Mouse (Mus musculus) cerebellum, postnatal 4 days (tissue): ENCODE measurements around the gene Spdef.

ENCODE experiments used
- DNase-seq, 2 experiments: peaks; one replicate each; pipeline ENCODE4 v3.0.0; 2022; ENCODE audit warnings: low spot score in 2 of 2, mixed read lengths in 1 of 2

The Spdef gene

GRCm38 (mm10) chr17:27725412-27725811 is 3.3 kb downstream of the Spdef start:
- DNase-seq, result no peak

DNA sequence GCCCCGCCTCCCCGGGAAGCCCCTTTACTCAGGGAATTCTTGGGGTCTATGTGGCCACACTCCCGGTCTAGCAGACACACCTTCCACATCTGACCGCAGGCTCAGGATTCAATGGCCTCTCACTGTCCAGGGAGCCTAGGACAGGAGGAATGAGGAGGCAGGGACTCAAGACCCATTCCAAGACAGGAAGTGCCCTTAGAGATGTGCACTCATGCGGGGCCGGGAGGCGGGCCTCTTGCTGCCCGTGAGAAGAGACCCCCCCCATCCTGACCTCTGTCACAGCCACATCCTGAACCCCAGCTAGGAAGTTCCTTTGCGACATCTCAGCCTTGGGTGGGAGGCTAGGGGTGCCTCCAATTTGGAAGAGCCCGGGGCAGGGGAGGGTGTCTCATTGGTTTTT is 3.7 kb downstream of the Spdef start:
- DNase-seq, result no peak

DNA sequence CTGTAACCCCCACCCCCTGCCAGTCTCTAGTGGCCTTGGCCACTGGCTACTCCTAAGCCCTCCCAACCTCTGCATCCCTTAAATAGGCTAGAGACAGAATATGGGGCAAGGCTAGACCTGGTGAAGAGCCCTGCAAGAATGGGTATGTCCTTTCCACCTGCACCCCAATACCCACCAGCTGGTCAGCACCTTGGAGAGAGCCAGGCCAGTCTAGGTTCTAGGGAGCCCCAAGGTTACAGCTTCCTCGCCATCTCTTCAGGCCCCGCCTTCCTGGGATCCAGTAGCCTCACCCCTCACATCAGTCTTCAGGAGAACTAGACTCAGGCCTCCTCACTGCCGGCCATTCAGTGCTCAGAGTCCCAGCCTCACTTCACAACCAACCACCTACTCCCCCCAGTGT is 4.4 kb downstream of the Spdef start:
- DNase-seq, result no peak

GRCm38 (mm10) chr17:27721125-27721664 is 7.6 kb downstream of the Spdef start:
- peak in 1 of 2 experiments; percentile 72 for DNase-seq

GRCm38 (mm10) chr17:27720326-27720725 is 8.4 kb downstream of the Spdef start:
- DNase-seq, result no peak

- no peak for DNase-seq
These were observed 9.1 kb downstream of the Spdef start for GRCm38 (mm10) chr17:27719663-27720062.

DNA sequence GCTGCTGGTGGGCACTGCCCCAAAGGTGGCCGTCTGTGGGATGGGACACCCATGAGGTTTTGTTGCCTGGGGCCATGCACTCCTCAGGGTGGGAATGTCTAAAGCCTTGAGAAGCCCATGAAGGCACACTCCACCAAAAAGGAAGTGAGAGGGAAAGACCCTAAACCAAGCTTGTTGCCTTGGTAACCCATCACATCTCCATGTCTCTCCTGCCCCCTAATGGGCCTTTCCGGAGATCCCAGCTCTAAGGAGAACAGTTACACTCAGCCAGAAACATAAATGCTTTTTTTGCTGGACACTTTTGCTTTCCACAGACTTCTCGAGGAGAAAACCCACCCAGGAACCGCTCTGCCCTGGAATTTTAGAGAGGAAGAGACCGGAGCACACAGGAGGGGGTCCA is 10.5 kb downstream of the Spdef start:
- peak in 1 of 2 experiments; percentile 62 for DNase-seq

GRCm38 (mm10) chr17:27716804-27717203 is 12.0 kb downstream of the Spdef start:
- DNase-seq, result no peak

DNA sequence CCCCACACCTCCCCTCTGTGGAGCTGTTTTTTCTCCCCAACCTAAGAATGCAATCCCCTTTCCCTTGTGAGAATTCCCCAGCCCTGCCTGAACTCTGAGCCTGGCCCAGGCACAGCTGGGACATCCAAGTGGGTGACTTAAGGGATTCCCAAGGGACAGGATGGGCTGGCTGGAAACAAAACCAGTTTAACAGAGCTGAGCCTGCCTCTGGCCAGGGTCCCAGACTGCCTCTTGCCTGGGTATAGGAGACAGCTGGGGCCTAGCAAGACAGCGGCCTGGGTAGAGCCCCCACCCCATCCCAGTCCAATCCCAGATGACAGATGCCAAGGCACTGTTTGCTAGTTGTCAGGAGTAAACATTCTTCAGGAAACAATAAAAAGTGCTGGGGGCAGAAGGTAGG is 15.9 kb downstream of the Spdef start:
- DNase-seq, result peak in 1 of 2 experiments; percentile 54

DNA sequence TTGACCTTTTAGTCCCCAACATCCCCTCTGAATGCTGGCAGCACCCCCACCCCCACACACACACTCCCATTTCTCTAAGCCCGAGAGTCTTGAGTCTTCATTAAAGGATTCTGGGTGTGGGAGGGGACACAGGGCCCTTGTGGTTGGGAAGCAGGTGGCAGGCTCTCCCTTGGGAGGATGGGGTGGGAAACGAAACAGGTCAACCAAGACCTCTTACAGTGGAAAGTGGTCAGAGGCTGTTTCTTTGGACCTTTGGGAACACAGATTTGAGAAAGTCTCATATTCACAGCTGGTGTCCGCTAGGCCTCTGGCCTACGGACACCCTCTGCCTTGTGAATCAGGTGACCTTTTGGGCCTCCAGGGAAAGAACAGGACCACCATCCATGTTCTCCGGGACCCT is 19.1 kb downstream of the Spdef start:
- no peak for DNase-seq

GRCm38 (mm10) chr17:27707954-27708661 is 20.6 kb downstream of the Spdef start:
- peak; percentile 63 to 87 for DNase-seq

- no peak for DNase-seq
These were observed 23.1 kb downstream of the Spdef start for GRCm38 (mm10) chr17:27705661-27706060.

DNA sequence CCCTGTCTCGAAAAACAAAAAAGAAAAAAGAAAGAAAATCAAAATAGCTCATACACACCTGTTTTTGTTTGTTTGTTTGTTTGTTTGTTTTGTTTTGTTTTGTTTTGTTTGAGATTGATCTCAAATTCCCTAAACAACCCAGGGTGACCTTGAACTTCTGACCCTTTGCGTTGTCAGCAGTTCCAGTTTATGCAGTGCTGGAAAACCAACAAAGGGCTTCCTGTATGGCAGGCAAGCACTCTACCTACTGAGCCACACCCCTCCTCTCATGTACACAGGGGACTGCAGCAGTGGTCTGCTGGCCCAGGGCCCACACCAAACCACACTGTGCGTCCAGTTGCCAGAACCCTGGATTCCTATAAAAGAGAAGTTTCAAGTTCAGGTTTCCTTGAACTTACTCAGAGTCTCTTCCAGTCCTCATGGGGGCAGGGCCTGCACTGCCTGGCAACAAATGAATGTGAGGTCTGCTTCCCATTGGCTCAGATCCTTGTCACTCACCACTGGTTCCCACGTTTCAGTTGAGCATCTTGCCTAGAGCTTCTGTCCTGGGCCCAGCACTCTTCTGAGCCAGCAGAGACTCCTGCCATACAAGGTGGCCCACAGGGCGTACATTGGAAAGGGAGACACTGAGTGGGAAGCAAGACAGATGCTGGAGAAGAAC is 24.7 kb downstream of the Spdef start:
- no peak for DNase-seq

DNA sequence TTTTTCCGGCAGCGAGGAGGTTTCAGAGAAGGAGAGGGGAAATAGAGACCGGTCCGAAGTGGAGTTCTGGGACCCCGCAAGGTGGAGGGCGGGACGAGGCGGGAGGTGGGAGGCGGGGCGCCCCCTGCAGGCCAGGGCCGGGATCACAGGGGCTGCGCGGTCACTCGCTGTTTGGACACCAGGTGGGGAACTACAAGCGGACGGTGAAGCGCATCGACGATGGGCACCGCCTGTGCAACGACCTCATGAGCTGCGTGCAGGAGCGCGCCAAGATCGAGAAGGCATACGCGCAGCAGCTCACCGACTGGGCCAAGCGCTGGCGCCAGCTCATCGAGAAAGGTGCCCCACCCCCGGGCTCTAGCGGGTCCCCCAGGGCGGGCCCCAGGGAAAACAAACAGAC is 26.2 kb downstream of the Spdef start:
- peak in 1 of 2 experiments; percentile 73 for DNase-seq

DNA sequence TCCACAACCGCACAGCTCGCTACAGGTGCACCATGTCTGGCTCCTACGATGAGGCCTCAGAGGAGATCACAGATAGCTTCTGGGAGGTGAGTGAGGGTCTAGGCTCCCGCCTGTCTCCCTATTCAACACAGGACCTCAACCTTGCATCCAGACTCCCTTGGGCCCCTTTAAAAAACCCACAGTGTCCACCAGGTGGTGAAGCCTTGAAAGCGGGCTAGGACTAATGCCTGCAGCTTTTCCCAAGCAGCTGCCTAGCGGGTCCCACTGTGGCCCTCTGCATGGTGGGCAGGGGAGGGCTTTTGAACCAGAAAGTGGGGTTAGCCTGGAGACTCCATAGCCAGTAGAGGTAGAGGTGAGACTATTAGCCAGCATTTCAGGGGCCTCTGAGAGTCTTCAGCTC is 26.9 kb downstream of the Spdef start:
- DNase-seq, result no peak

GRCm38 (mm10) chr17:27700812-27701211 is 27.9 kb downstream of the Spdef start:
- no peak for DNase-seq

DNA sequence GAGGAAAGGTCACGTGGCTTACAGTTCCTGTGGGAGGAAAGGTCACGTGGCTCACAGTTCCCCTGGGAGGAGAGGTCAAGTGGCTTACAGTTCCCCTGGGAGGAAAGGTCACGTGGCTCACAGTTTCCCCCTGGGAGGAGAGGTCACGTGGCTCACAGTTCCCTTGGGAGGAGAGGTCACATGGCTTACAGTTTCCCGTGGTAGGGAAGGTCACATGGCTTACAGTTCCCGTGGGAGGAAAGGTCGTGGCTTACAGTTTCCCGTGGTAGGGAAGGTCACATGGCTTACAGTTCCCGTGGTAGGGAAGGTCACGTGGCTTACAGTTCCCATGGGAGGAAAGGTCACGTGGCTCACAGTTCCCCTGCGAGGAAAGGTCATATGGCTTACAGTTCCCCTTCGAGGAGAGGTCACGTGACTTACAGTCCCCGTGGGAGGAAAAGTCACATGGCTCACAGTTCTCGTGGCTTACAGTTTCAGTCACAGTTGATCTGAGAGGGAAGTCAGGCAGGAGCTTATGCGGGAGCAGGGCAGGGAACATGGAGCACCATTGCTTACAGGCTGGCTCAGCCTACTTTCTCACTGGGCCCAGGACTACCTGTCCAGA is 29.0 kb downstream of the Spdef start:
- no peak for DNase-seq

DNA sequence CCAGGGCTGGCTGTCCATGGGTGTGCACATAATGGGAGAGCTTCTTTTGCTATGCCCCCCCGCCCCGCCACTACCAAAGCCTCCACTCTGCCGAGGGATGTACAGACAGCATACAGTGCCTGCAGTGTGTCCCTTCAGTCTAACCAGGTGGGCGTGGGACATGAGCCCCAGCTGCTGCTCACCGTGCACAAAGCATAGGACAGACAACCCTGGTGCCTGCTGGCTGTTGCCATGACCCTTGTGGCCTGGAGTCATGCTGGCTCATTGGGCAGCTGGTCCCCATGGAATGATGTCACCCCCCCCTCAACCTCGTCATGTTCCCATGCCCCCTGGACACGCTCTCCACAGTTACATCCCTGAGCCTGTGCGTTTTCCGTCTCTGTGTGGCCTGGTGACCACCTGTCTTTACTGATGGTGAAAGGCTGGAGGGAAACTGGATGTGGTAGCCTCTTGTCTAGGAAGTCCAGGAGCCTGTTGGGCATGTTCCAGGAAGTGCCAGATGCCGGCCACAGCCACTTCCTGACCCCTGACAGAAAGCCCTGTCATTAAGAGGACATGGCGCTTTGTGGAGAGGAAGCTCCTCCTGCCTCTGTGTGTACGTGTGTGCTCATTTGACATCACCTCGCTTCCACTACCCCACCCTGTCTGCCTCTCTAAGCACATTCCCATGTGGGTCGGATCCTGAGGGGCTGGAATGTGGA is 37.6 kb downstream of the Spdef start:
- DNase-seq, result no peak

- no peak for DNase-seq
These were observed 42.4 kb downstream of the Spdef start for GRCm38 (mm10) chr17:27686395-27686794.

DNA sequence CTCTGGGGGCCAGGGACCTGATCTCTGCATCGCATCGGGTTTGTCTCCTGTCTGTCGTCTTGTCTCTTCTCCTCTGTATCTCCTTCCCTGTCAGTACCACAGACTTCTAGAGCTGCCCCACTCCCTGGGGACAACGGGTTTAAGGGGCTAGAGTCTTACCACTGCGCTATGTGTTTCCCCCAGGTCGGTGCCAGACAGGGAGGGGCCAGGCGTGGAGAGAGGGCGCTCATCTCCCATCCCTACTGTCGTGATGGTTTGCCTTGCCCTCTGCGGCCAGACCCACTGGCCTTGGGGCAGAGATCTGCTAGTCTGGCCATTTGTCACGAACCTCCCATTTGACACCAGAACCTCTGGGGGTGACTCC is 43.2 kb downstream of the Spdef start:
- no peak for DNase-seq

DNA sequence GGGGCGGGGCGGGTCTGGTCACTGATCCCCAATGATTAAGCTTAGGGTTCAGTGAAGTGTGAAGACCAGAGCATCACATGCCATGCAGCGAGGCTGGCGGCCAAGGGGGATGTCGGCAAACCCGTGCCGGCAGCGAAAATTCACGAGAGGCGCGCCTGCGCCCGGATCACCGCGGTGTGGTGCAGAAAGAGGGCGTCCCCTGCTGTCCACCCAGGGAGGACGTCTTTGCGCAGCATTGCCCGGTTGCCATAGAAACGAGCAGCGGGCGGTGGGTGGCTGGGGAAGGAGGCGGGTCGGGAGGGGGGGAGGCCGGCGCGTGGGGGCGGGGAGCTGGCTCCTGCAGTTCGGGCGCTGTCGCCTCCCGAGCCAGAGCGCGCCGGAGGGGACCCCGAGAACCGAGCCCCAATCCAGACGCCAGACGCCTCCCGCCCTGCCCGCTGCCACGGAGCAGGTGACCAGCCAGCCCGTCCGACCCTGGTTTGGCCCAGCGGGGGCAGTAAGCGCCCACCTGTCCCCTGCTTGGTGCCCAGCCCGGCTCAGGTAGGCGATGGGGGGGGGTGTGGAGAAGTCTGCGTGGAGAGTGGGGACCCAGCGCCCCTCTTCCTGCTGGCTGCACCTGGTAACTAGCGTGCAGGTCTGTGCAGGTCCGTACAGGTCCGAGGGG is 43.7 kb downstream of the Spdef start:
- DNase-seq, result peak; percentile 64 to 84
